Mouse (Mus musculus): ENCODE results near the gene Wdr66.

DNA sequence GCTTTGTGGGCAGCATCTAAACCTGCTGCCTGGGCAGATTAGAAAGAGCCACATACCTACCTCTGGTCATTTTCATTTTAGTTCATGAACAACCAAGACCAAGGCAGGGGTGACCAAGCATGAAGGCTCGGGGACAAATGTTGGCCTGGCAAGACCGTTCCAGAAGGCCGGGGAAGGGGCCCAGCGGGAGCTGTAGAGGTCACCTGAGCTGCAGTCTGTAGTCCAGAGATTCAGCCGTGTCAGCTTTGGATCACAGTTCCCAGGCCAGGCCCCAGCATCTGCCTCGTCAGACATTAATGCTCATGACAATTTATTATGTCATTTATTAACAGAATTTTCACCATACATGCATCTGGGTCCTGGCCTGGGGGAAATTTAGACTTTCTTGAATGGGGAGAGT is 107.5 kb downstream of the Wdr66 start:
- TF ChIP-seq EP300 (IDR thresholded peaks at IDR 0.05; ENCODE audit: low read depth) (no peak), CTCF (IDR thresholded peaks at IDR 0.05; ENCODE audit: low read depth) (no peak)
